Mouse (Mus musculus): ENCODE data around the gene Cnpy3. TPM values are rescaled to one million over a fixed set of nuclear protein-coding genes. Genes with fewer than 3 reads are reported as not detected.
"Not testable (repeated sequence)": the region's sequence is repeated elsewhere in the genome, so short reads cannot be mapped to it uniquely, and the experiment has no call there.

Cnpy3 gene
- polyA plus RNA-seq, 1 experiment from 2014 or later: 71.9 TPM

- no peak for DNase-seq (ENCODE audit: extremely low spot score, low spot score)
- Histone ChIP-seq H3K27ac (no peak overlapping the region), H3K36me3 (replicated peaks) (peaks cover 63% of the 10 kb centered on the region), H3K4me1 (peaks cover 23% of the 10 kb centered on the region), H3K9me3 (no peaks in the 10 kb centered on the region), H3K27me3 (ENCODE audit: poor library complexity, severe bottlenecking) (no peaks in the 10 kb centered on the region), H3K4me3 (no peak overlapping the region)
- 96% methylated on average over 9 of the region's 9 CpGs for WGBS
These were observed 23.1 kb upstream of the Cnpy3 start for GRCm38 (mm10) chr17:46775070-46775469.

GRCm38 (mm10) chr17:46774131-46774472 is 22.1 kb upstream of the Cnpy3 start:
- H3K9me3 ChIP-seq: no peaks in the 10 kb centered on the region
- H3K4me3 ChIP-seq: peak overlapping the region; percentile 70
- peaks cover 23% of the 10 kb centered on the region for H3K4me1 ChIP-seq
- no peak for DNase-seq (ENCODE audit: extremely low spot score, low spot score)
- H3K27me3 ChIP-seq (ENCODE audit: poor library complexity, severe bottlenecking): no peaks in the 10 kb centered on the region
- H3K36me3 ChIP-seq (replicated peaks): peaks cover 53% of the 10 kb centered on the region
- WGBS: 41% methylated on average over 2 of the region's 2 CpGs
- peak overlapping the region; percentile 90; the same call in 1 of the 2 replicates for H3K27ac ChIP-seq

GRCm38 (mm10) chr17:46773278-46774130 is 21.5 kb upstream of the Cnpy3 start:
- Histone ChIP-seq H3K9me3 (no peaks in the 10 kb centered on the region), H3K36me3 (replicated peaks) (peaks cover 47% of the 10 kb centered on the region), H3K27me3 (ENCODE audit: poor library complexity, severe bottlenecking) (no peaks in the 10 kb centered on the region), H3K4me1 (peaks cover 23% of the 10 kb centered on the region), H3K4me3 (peak overlapping the region; percentile 70), H3K27ac (peak overlapping the region; percentile 90)
- WGBS: 12% methylated on average over 20 of the region's 20 CpGs
- DNase-seq (ENCODE audit: extremely low spot score, low spot score): peak; percentile 35

- H3K4me3 ChIP-seq: peak within 1 kb of the TSS; percentile 70
- no peaks in the 10 kb centered on the region for H3K27me3 ChIP-seq (ENCODE audit: poor library complexity, severe bottlenecking)
- H3K36me3 ChIP-seq (replicated peaks): peaks cover 39% of the 10 kb centered on the region
- H3K4me1 ChIP-seq: peaks cover 28% of the 10 kb centered on the region
- WGBS: under 1% methylated on average over 50 of the region's 50 CpGs
- H3K9me3 ChIP-seq: no peaks in the 10 kb centered on the region
- DNase-seq (ENCODE audit: extremely low spot score, low spot score): peak; percentile 88
- peak within 1 kb of the TSS; percentile 90 for H3K27ac ChIP-seq
These were observed 20.6 kb upstream of the Cnpy3 start, which contains the start of gene 2310039H08Rik for GRCm38 (mm10) chr17:46772404-46773277. Gene 2310039H08Rik, plus strand, starts transcription at chr17:46772635.

DNA sequence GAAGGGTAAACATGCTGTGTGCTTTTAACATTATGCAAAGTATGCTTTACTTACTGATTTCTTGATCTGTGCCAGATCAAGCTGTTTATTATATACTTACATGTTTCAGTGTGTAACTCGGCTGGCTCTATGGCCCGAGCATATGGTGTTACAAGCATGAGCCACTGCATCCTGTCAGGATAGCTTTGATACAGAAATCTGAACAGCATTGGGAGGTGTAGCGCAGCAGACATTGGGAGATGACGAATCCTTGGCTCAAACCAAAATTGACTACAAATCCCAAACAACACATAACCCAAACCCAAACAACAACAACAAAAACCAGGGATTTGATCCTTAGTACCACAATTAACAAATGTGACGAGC is 20.0 kb upstream of the Cnpy3 start:
- Histone ChIP-seq H3K9me3 (no peaks in the 10 kb centered on the region), H3K36me3 (replicated peaks) (peaks cover 32% of the 10 kb centered on the region), H3K27me3 (ENCODE audit: poor library complexity, severe bottlenecking) (no peaks in the 10 kb centered on the region), H3K4me3 (peak overlapping the region; percentile 70), H3K4me1 (peaks cover 29% of the 10 kb centered on the region), H3K27ac (peak overlapping the region; percentile 90)
- no peak for DNase-seq (ENCODE audit: extremely low spot score, low spot score)
- whole genome bisulfite sequencing: 15% methylated on average over 5 of the region's 5 CpGs

- peaks cover 28% of the 10 kb centered on the region for H3K36me3 ChIP-seq (replicated peaks)
- no peaks in the 10 kb centered on the region for H3K27me3 ChIP-seq (ENCODE audit: poor library complexity, severe bottlenecking)
- DNase-seq (ENCODE audit: extremely low spot score, low spot score): no peak
- H3K4me1 ChIP-seq: peaks cover 29% of the 10 kb centered on the region
- H3K9me3 ChIP-seq: no peaks in the 10 kb centered on the region
- peak overlapping the region; percentile 70 for H3K4me3 ChIP-seq
- H3K27ac ChIP-seq: peak overlapping the region; percentile 90
- WGBS: 72% methylated on average over 17 of the region's 17 CpGs
These were observed 19.6 kb upstream of the Cnpy3 start for GRCm38 (mm10) chr17:46771616-46772015.

DNA sequence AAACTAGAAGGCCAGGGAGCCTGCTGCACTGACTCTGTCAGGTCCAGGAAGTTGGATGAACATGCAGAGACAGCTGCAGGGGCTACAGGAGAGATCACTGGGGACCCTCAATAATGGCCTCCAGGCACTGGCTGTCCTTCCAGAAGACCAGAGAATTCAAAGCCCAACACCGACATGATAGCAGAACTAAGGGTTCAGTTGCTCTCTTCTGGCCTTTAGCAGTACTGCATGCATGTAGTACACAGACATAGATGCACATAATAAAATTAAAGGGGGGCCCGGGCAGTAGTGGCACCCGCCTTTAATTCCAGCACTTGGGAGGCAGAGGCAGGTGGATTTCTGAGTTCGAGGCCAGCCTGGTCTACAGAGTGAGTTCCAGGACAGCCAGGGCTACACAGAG is 19.0 kb upstream of the Cnpy3 start:
- WGBS: 92% methylated on average over 4 of the region's 4 CpGs
- H3K4me3 ChIP-seq: peak overlapping the region; percentile 16
- no peaks in the 10 kb centered on the region for H3K9me3 ChIP-seq
- no peak overlapping the region for H3K27ac ChIP-seq
- peaks cover 29% of the 10 kb centered on the region for H3K4me1 ChIP-seq
- peaks cover 22% of the 10 kb centered on the region for H3K36me3 ChIP-seq (replicated peaks)
- no peaks in the 10 kb centered on the region for H3K27me3 ChIP-seq (ENCODE audit: poor library complexity, severe bottlenecking)
- DNase-seq (ENCODE audit: extremely low spot score, low spot score): no peak

GRCm38 (mm10) chr17:46770546-46770945 is 18.5 kb upstream of the Cnpy3 start:
- H3K9me3 ChIP-seq: no peaks in the 10 kb centered on the region
- no peak for DNase-seq (ENCODE audit: extremely low spot score, low spot score)
- H3K4me3 ChIP-seq: peak overlapping the region; percentile 16; the same call in 1 of the 2 replicates
- no peak overlapping the region for H3K27ac ChIP-seq
- H3K27me3 ChIP-seq (ENCODE audit: poor library complexity, severe bottlenecking): no peaks in the 10 kb centered on the region
- WGBS: 91% methylated on average over 11 of the region's 11 CpGs
- peaks cover 18% of the 10 kb centered on the region for H3K36me3 ChIP-seq (replicated peaks)
- peaks cover 29% of the 10 kb centered on the region for H3K4me1 ChIP-seq

DNA sequence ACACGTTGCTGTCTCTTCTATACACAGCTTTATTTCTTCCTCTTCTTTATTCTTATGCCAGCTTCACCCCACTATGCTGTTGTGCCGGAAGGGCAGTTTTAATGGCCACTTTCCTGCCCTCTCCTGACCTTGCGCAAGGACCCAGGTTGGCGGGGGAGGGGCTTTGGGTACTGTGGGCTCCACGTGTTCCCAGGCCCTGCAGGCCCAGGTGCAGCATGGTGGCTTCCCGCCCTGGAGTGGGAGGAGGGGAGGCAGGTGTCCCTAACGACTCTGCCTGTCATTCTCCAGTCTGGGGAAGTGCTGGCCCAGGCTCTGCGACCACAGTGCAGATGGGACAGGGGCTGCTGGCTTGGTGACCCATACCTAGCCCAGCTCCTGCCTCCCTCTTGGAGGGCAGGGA is 15.9 kb upstream of the Cnpy3 start:
- no peaks in the 10 kb centered on the region for H3K36me3 ChIP-seq (replicated peaks)
- 69% methylated on average over 8 of the region's 8 CpGs for WGBS
- peak overlapping the region; percentile 48 for H3K27ac ChIP-seq
- no peaks in the 10 kb centered on the region for H3K27me3 ChIP-seq (ENCODE audit: poor library complexity, severe bottlenecking)
- H3K4me3 ChIP-seq: no peak overlapping the region
- DNase-seq (ENCODE audit: extremely low spot score, low spot score): no peak
- H3K4me1 ChIP-seq: peaks cover 15% of the 10 kb centered on the region
- H3K9me3 ChIP-seq: no peaks in the 10 kb centered on the region

DNA sequence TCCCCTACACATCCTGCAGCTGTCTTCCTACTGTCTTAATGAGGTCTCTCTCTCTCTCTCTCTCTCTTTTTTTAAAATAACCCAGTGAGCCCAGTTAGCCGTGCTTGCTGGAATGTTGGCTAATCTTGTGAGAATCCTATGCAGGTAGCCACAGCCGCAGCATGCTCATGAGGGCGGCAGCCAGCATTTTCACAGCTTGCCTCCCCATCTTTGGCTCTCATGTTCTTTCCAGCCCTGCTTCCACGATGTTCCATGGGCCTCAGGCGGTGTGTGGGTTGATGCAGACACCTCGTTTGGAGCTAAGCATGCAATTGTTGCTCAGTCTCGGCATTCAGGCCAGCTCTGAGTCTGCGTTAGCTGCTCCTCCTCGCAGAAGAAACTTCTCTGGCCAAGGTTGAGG is 12.9 kb upstream of the Cnpy3 start:
- not testable (repeated sequence) for H3K4me3 ChIP-seq; DNase-seq (ENCODE audit: extremely low spot score, low spot score); H3K27me3 ChIP-seq (ENCODE audit: poor library complexity, severe bottlenecking); H3K36me3 ChIP-seq (replicated peaks); H3K4me1 ChIP-seq; H3K9me3 ChIP-seq; H3K27ac ChIP-seq
- 71% methylated on average over 9 of the region's 9 CpGs for WGBS

GRCm38 (mm10) chr17:46763544-46763943 is 11.5 kb upstream of the Cnpy3 start, which contains the start of gene Ptcra:
Gene Ptcra, minus strand, starts transcription at chr17:46763712.
- Histone ChIP-seq H3K27me3 (ENCODE audit: poor library complexity, severe bottlenecking) (no peaks in the 10 kb centered on the region), H3K4me3 (no peak within 1 kb of the TSS), H3K36me3 (replicated peaks) (no peaks in the 10 kb centered on the region), H3K4me1 (peaks cover 6% of the 10 kb centered on the region; the same call in 1 of the 2 replicates), H3K27ac (no peak within 1 kb of the TSS), H3K9me3 (no peaks in the 10 kb centered on the region)
- 81% methylated on average over 2 of the region's 2 CpGs for WGBS
- DNase-seq (ENCODE audit: extremely low spot score, low spot score): no peak

DNA sequence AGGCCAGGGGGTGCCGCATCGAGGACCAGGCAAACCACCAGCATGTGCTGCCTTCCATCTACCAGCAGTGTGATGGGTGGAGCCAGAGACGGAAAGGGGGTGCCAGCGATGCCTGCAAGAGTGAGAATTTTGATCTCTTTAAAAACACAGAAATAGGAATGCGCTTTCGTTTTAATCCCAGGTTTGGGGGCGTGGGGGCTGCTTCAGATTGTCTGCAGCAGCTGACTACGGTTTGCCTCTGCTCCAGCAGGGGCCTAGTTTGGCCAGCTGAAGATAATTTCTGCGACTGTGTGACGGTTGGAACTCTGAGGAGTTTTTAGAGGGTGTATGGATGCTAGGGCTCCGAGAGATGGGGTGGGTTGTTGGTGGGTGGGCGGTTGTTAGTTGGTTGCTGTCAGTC is 6.7 kb upstream of the Cnpy3 start:
- Histone ChIP-seq H3K27me3 (ENCODE audit: poor library complexity, severe bottlenecking) (no peaks in the 10 kb centered on the region), H3K36me3 (replicated peaks) (no peaks in the 10 kb centered on the region), H3K4me3 (no peak overlapping the region), H3K9me3 (peaks cover 3% of the 10 kb centered on the region; the same call in 1 of the 2 replicates), H3K27ac (no peak overlapping the region), H3K4me1 (peaks cover 11% of the 10 kb centered on the region)
- 86% methylated on average over 12 of the region's 12 CpGs for WGBS
- no peak for DNase-seq (ENCODE audit: extremely low spot score, low spot score)

All from forebrain, embryonic 10.5 days (tissue).